In genomic region chr17:35060071-35060470, GRCm38 (mm10) we compare ENCODE assay signal across 8 mouse cellular contexts. TPM values are rescaled to one million over a fixed set of nuclear protein-coding genes. Genes with fewer than 3 reads are reported as not detected.
DNase-seq lines count a peak whose midpoint lies in the region; ATAC-seq and TF ChIP-seq lines count a peak whose summit lies in the region.

No protein-coding gene starts in this region.

- no peak for TF ChIP-seq POLR2A in small intestine, adult 2 months (IDR thresholded peaks at IDR 0.05; ENCODE audit: low read depth, low read length)

- H3K4me2 ChIP-seq in lung, postnatal 0 days (replicated peaks; ENCODE audit: low read depth, low read length) = peak overlapping the region; percentile 70
- H3K4me2 ChIP-seq in limb, embryonic 11.5 days (ENCODE audit: low read depth, severe bottlenecking) = peak overlapping the region; percentile 95

- H3K4me3 ChIP-seq in lung, postnatal 0 days (ENCODE audit: low read depth, low read length) = peak overlapping the region; percentile 71
- H3K4me3 ChIP-seq in limb, embryonic 11.5 days (ENCODE audit: low read depth, low read length) = peak overlapping the region; percentile 62
- peak overlapping the region; percentile 68 for H3K4me3 ChIP-seq in small intestine, adult 2 months (ENCODE audit: low read depth, low read length)

- peak overlapping the region; percentile 63 for H3K9ac ChIP-seq in lung, postnatal 0 days (replicated peaks; ENCODE audit: low read depth)
- H3K9ac ChIP-seq in limb, embryonic 11.5 days (ENCODE audit: low read length) = peak overlapping the region; percentile 90

- H3K36me3 ChIP-seq in lung, postnatal 0 days (ENCODE audit: insufficient read depth, low read length) = peaks cover 24% of the 10 kb centered on the region; the same call in 1 of the 2 replicates
- peaks cover 15% of the 10 kb centered on the region for H3K36me3 ChIP-seq in limb, embryonic 11.5 days (ENCODE audit: control insufficient read depth, insufficient read depth, low read length)
- H3K36me3 ChIP-seq in small intestine, adult 2 months (ENCODE audit: control insufficient read depth, insufficient read depth, low read length) = peaks cover 29% of the 10 kb centered on the region

- peaks cover 7% of the 10 kb centered on the region for H3K4me1 ChIP-seq in lung, postnatal 0 days (ENCODE audit: insufficient read depth, low read depth, low read length)
- peaks cover 15% of the 10 kb centered on the region for H3K4me1 ChIP-seq in limb, embryonic 11.5 days (ENCODE audit: control insufficient read depth, insufficient read depth, low read length)
- H3K4me1 ChIP-seq in small intestine, adult 2 months (ENCODE audit: control insufficient read depth, insufficient read depth, insufficient read length, low read length) = peaks cover 30% of the 10 kb centered on the region

- no peak for TF ChIP-seq EP300 in lung, postnatal 0 days (IDR thresholded peaks at IDR 0.05)

- peak; percentile 41 for DNase-seq in cerebellum, adult 8-10 months
- DNase-seq in cerebellum, adult 18-20 months = no peak
- no peak for DNase-seq in lung, postnatal 0 days (ENCODE audit: low spot score)
- DNase-seq in lung, adult 18-20 months = no peak
- DNase-seq in limb, embryonic 11.5 days (ENCODE audit: low spot score) = no peak
- no peak for DNase-seq in spleen, postnatal 10 days (ENCODE audit: low spot score in 2 of 2)
- DNase-seq in layer of hippocampus, adult 11-12 months (ENCODE audit: low spot score) = no peak

- no peak for TF ChIP-seq CTCF in lung, postnatal 0 days (IDR thresholded peaks at IDR 0.05)
- no peak for TF ChIP-seq CTCF in small intestine, adult 2 months (IDR thresholded peaks at IDR 0.05; ENCODE audit: extremely low read depth, insufficient read length, insufficient replicate concordance, low read depth, low read length)

- no peaks in the 10 kb centered on the region for H3K9me3 ChIP-seq in lung, postnatal 0 days (ENCODE audit: low read length)
- H3K9me3 ChIP-seq in limb, embryonic 11.5 days (ENCODE audit: control insufficient read depth, low read length) = no peaks in the 10 kb centered on the region

- H3K27me3 ChIP-seq in lung, postnatal 0 days (replicated peaks; ENCODE audit: insufficient read depth, low read length) = no peaks in the 10 kb centered on the region
- peaks cover 2% of the 10 kb centered on the region for H3K27me3 ChIP-seq in limb, embryonic 11.5 days (ENCODE audit: control insufficient read depth, insufficient read depth, low read length)
- no peaks in the 10 kb centered on the region; the same call in 1 of the 2 replicates for H3K27me3 ChIP-seq in small intestine, adult 2 months (ENCODE audit: control insufficient read depth, insufficient read depth, low read length)

- ATAC-seq in lung, postnatal 0 days = no peak
- ATAC-seq in limb, embryonic 11.5 days (ENCODE audit: insufficient number of reproducible peaks, low FRiP score, low TSS enrichment, low read depth) = no peak

- WGBS in lung, postnatal 0 days = 21% methylated on average over 14 of the region's 14 CpGs
- 37% methylated on average over 14 of the region's 14 CpGs for WGBS in limb, embryonic 11.5 days
- WGBS in small intestine, adult 2 months = 38% methylated on average over 14 of the region's 14 CpGs

- no peak overlapping the region; the same call in 1 of the 2 replicates for H3K27ac ChIP-seq in lung, postnatal 0 days (ENCODE audit: low read length)
- H3K27ac ChIP-seq in limb, embryonic 11.5 days (replicated peaks; ENCODE audit: low read depth, low read length) = no peak overlapping the region
- H3K27ac ChIP-seq in small intestine, adult 2 months (ENCODE audit: insufficient read depth, low read depth, low read length) = no peak overlapping the region

RNA-seq across cellular contexts. Expression of gene Ddah2, which starts 1.2 kb away (rescaled TPM):
- 238 and 247 TPM in 2 replicates for polyA plus RNA-seq in lung, postnatal 0 days (2015; fragmentation: Nextera tagmentation; extraction: Ambion mirVana)
- 553 and 582 TPM in 2 replicates for polyA plus RNA-seq in limb, embryonic 11.5 days (2014; fragmentation: Nextera tagmentation; extraction: Ambion mirVana)
- polyA plus RNA-seq in small intestine, adult 2 months (2012; rRNA removed) = 8.5 and 14.5 TPM in 2 replicates

RNA-seq across cellular contexts. Expression of gene Ly6g6c, which starts 5.1 kb away (rescaled TPM):
- 3.5 and 4.9 TPM in 2 replicates for polyA plus RNA-seq in lung, postnatal 0 days (2015; fragmentation: Nextera tagmentation; extraction: Ambion mirVana)
- polyA plus RNA-seq in limb, embryonic 11.5 days (2014; fragmentation: Nextera tagmentation; extraction: Ambion mirVana) = 0.16 TPM in 1 of 2 replicates, not detected in the other
- polyA plus RNA-seq in small intestine, adult 2 months (2012; rRNA removed) = 9.3 and 9.9 TPM in 2 replicates

RNA-seq across cellular contexts. Expression of gene Mpig6b, which starts 5.9 kb away (rescaled TPM):
- polyA plus RNA-seq in lung, postnatal 0 days (2015; fragmentation: Nextera tagmentation; extraction: Ambion mirVana) = 2.1 and 2.3 TPM in 2 replicates
- 0.84 and 1.2 TPM in 2 replicates for polyA plus RNA-seq in limb, embryonic 11.5 days (2014; fragmentation: Nextera tagmentation; extraction: Ambion mirVana)
- polyA plus RNA-seq in small intestine, adult 2 months (2012; rRNA removed) = 0.28 and 0.39 TPM in 2 replicates

RNA-seq across cellular contexts. Expression of gene Clic1, which starts 10.3 kb away (rescaled TPM):
- polyA plus RNA-seq in lung, postnatal 0 days (2015; fragmentation: Nextera tagmentation; extraction: Ambion mirVana) = 343 and 355 TPM in 2 replicates
- 52.1 and 76.7 TPM in 2 replicates for polyA plus RNA-seq in limb, embryonic 11.5 days (2014; fragmentation: Nextera tagmentation; extraction: Ambion mirVana)
- 134 and 219 TPM in 2 replicates for polyA plus RNA-seq in small intestine, adult 2 months (2012; rRNA removed)

RNA-seq across cellular contexts. Expression of gene Msh5, which starts 13.5 kb away (rescaled TPM):
- 1.8 and 2.4 TPM in 2 replicates for polyA plus RNA-seq in lung, postnatal 0 days (2015; fragmentation: Nextera tagmentation; extraction: Ambion mirVana)
- 3.5 and 3.7 TPM in 2 replicates for polyA plus RNA-seq in limb, embryonic 11.5 days (2014; fragmentation: Nextera tagmentation; extraction: Ambion mirVana)
- polyA plus RNA-seq in small intestine, adult 2 months (2012; rRNA removed) = 2.2 and 2.3 TPM in 2 replicates

Comparison
In these comparisons a context has a peak if more than half of its experiments do, and no peak if none do; other contexts are left out.
1. RNA of gene Ddah2, which starts 1.2 kb away (polyA plus RNA-seq): 553 to 582 TPM in limb, embryonic 11.5 days and 238 to 247 TPM in lung, postnatal 0 days; 8.5 to 14.5 TPM in small intestine, adult 2 months; every median in the first group is over 10 times any median in the second.
2. Peak in every context shown above with its lines, with median percentiles within 50 percentile points of each other: H3K4me3 ChIP-seq.